Mouse (Mus musculus) embryonic fibroblast, embryonic 13.5 days (primary cell): ENCODE data around the gene Exoc4.

ENCODE experiments used
- CTCF ChIP-seq: IDR thresholded peaks from 2 replicates; pipeline ENCODE4 v1.5.1; 2011; ENCODE audit warnings: mild to moderate bottlenecking, control low read depth, low read length, moderate library complexity, borderline replicate concordance; ENCODE audit not compliant: insufficient read depth
- POLR2A ChIP-seq: IDR thresholded peaks from 2 replicates; pipeline ENCODE4 v1.6.1; 2011; ENCODE audit warnings: low read depth, mild to moderate bottlenecking, control low read depth, low read length, moderate library complexity

DNA sequence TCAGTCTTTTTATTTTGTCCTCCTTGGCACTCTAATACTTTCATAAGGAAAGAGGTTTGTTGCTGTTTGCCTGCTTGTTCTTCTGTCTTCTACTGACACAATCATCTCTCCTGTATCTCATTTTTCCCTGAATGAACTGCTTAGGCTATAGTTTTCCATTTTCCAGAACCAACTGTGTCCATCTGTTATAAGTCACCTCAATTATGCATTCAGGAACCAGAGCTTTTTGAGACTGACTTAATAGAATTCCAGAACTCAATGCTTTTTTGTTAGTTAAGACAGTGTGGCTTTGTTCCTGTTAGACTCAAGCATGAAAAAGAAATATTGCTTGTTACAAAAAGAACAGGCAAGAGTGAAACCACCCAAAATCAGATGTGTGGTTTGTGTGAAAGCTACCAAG is 248.5 kb downstream of the Exoc4 start:
- TF ChIP-seq CTCF (no peak), POLR2A (no peak)
